Mouse (Mus musculus) MEL (cell line): Measurements from ENCODE around the gene Arhgap28.

ENCODE experiments used
- BHLHE40 ChIP-seq: IDR thresholded peaks from 2 replicates; pipeline ENCODE4 v1.6.1; 2012; ENCODE audit warnings: low read depth, mild to moderate bottlenecking, inconsistent platforms, low read length, improper control_type of control experiment, borderline replicate concordance
- CHD1 ChIP-seq: IDR thresholded peaks from 2 replicates; pipeline ENCODE4 v1.6.1; 2012; ENCODE audit warnings: low read depth, mild to moderate bottlenecking, inconsistent platforms, low read length, improper control_type of control experiment
- CTCF ChIP-seq, 3 experiments: IDR thresholded peaks in 2 of 3; conservative IDR thresholded peaks in 1 of 3; 2 replicates each; pipeline ENCODE4 v1.5.1; 2011 to 2012; ENCODE audit warnings: low read length in 3 of 3, low read depth in 2 of 3, mild to moderate bottlenecking in 2 of 3, improper control_type of control experiment in 1 of 3, inconsistent platforms in 1 of 3, mixed read lengths in 1 of 3, moderate library complexity in 1 of 3; ENCODE audit not compliant: control insufficient read depth in 1 of 3, insufficient read depth in 1 of 3, poor library complexity in 1 of 3, severe bottlenecking in 1 of 3

DNA sequence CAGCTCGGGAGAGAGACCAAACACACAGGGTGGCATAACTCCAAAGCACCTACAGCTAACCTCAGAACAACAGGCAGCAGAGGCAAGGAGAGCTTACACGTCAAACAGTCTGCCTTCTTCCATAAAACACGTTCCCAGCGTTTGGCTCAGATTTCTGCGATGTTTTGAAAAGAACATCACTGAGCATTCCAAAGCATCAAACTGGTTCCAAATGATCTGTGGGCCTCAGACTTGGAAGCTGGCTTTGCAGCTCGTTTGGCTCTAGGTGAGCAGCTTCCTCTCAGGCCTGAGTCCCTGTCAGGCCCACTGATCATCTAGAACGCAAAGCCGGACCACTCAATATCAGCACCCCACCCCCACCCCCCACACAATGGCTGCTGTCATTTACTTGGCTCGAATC lies 137.9 kb downstream of the Arhgap28 start:
- no peak for TF ChIP-seq CHD1
- TF ChIP-seq CTCF (IDR thresholded peaks at IDR 0.05 in 2 of 3, conservative IDR thresholded peaks at IDR 0.05 in 1 of 3; ENCODE audit: control insufficient read depth in 1 of 3, insufficient read depth in 1 of 3, low read depth in 2 of 3, low read length in 3 of 3, poor library complexity in 1 of 3, severe bottlenecking in 1 of 3): no peak
- no peak for TF ChIP-seq BHLHE40
